Mouse (Mus musculus): ENCODE measurements at regions not wholly inside any gene's neighbourhood (a gene's known extent, or its start where the extent isn't known, plus 50 kb on each side); places are given as distances from the start of the nearest gene placed in this dataset.

- peak; percentile 73 for DNase-seq
Measured at GRCm38 (mm10) chr1:194878440-194878839, 60.2 kb upstream of the Cd34 start.

GRCm38 (mm10) chr1:194879324-194880233 lies 59.0 kb upstream of the Cd34 start:
- peak; percentile 99 for DNase-seq

GRCm38 (mm10) chr1:194881556-194882223 lies 56.9 kb upstream of the Cd34 start:
- no peak for DNase-seq

DNA sequence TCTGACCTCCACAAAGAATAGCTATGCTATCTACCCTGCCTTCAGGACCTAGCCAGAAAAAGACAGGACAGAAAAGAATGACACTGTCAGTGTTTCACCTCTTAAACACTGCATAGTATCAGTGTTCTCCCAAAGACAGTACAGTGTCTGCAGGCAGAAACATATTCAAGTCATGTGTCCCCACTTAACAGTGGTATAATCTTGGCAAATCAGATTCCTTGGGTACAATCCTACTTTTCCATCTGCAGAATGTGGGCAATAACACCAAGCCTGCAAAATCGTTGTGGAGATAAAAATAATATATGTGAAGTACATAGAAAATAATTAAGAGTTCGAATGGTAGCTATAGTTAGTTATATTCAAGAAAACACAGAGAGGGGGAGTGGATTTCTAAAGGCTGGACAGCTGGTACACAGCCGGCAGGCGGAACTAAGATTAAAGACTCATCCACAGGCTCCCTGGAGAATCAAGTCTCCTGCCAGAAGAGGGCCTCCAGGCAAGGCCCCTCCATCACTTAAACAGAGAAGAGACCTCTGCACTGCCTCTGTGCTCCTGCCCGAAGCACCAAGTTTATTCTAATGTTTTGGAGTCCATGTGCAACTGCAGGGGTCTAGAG lies 53.4 kb upstream of the Cd34 start:
- DNase-seq = no peak

DNA sequence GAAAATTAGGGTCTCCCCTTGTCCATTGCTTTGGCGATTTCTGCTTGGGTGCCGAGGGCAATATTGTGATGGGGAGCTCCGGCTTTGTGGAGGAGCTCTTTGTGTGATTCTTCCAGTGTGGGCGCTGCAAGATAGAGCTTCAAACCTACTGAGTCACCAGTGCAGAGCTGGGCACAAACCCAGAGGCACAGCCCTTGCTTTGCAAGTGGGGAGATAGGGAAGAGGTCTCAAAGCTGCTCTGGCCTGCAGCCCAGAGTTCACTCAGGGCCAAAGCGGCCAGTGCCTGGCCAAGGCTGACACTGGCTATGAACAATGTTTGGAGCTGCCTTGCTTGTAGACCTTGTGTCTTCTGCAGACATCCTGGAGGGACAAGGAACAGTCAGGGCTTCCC lies 52.9 kb upstream of the Cd34 start:
- DNase-seq = peak; percentile 87
